Mouse (Mus musculus) olfactory bulb, adult 2 months (tissue): Measurements from ENCODE around the gene 2310030G06Rik. TPM values are rescaled to one million over a fixed set of nuclear protein-coding genes. Genes with fewer than 3 reads are reported as not detected.

ENCODE experiments used
- H3K27ac ChIP-seq: fragments of 200-500 bp; 2 replicates; pipeline ENCODE4 v1.5.1; 2012; ENCODE audit warnings: low read depth, low read length; ENCODE audit not compliant: insufficient read depth
- H3K4me1 ChIP-seq: fragments of 200-500 bp; 2 replicates; pipeline ENCODE4 v1.6.1; 2012; ENCODE audit warnings: low read length; ENCODE audit not compliant: control insufficient read depth, insufficient read depth
- H3K4me3 ChIP-seq: fragments of 200-500 bp; 2 replicates; pipeline ENCODE4 v1.5.1; 2012; ENCODE audit warnings: mild to moderate bottlenecking, low read depth, low read length, moderate library complexity; ENCODE audit not compliant: insufficient read depth
- CTCF ChIP-seq: fragments of 200-500 bp; IDR thresholded peaks from 2 replicates; pipeline ENCODE4 v1.5.1; 2012; ENCODE audit warnings: low read depth, mild to moderate bottlenecking, low read length, moderate library complexity; ENCODE audit not compliant: insufficient read depth
- POLR2A ChIP-seq: fragments of 200-500 bp; IDR thresholded peaks from 2 replicates; pipeline ENCODE4 v1.6.1; 2012; ENCODE audit warnings: mild to moderate bottlenecking, low read depth, low read length, moderate library complexity; ENCODE audit not compliant: insufficient read depth
- WGBS: fragments of 180-500 bp; shearing (Covaris S2); methylation state at CpG from one replicate; pipeline ENCODE4 v1.1.7; 2018; 5-methylcytosine and 5-hydroxymethylcytosine counted together
- polyA plus RNA-seq: library from polyadenylated mRNA; stranded (reverse); fragments of >200 nt; gene quantifications from 2 replicates; pipeline ENCODE4 v1.2.4, GENCODE M21; 2012; ENCODE audit warnings: low replicate concordance; ENCODE audit not compliant: missing spikeins, insufficient read depth, insufficient read length

Gene 2310030G06Rik
- polyA plus RNA-seq = not detected in 2 replicates

DNA sequence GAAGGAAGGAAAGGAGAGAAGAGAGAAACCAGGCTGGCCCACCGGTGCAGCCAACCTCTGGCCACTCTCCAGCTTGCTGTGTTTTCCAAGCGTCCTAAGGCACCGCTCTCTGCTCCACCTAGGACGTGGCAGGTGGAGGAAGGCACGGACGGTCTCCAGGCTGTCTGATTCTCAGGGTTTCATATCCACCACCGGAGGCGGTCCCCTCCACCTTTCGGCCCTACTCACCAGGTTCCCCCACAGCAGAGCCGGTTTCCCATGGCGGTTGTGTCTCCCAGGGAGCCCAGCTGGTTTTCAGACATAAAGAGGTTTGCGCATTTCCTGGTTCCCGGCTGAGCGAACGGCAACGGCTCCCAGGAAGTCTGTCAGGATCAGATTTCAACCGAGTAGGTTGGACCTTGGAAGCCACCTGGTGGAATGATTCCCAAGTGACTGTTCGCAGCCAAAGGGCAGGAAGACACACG is at the start of gene 2310030G06Rik:
2310030G06Rik (minus strand) TSS at position 323 of the 464 bp plus-strand sequence.
- Histone ChIP-seq H3K4me1 (peaks cover 5% of the 10 kb centered on the region; the same call in 1 of the 2 replicates), H3K27ac (no peak within 1 kb of the TSS), H3K4me3 (peak within 1 kb of the TSS; percentile 33)
- no peak for TF ChIP-seq POLR2A
- no peak for TF ChIP-seq CTCF
- WGBS = 13% methylated on average over 19 of the region's 19 CpGs

DNA sequence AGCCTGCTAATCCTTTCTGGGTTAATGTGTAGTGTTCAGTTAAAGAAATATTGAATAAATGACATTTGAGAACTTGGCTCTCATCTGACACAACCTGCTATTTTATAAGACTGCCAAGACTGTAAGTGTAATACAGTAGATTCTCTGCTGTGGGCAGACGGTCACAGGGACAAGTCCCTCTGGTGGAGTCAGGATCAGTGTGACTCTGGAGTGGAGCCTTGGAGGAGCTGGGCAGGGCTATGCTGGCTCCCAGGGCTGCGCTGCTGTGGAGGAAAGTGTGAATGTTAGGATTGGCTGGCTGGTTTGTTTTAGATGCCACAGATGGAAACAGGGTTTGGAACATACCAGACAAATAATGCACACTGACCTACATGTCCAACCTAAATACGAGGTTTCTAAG is 48.9 kb upstream of the 2310030G06Rik start:
- 89% methylated on average over 3 of the region's 3 CpGs for WGBS
- Histone ChIP-seq H3K27ac (no peak overlapping the region), H3K4me1 (no peaks in the 10 kb centered on the region), H3K4me3 (no peak overlapping the region)
- TF ChIP-seq POLR2A = no peak
- no peak for TF ChIP-seq CTCF

DNA sequence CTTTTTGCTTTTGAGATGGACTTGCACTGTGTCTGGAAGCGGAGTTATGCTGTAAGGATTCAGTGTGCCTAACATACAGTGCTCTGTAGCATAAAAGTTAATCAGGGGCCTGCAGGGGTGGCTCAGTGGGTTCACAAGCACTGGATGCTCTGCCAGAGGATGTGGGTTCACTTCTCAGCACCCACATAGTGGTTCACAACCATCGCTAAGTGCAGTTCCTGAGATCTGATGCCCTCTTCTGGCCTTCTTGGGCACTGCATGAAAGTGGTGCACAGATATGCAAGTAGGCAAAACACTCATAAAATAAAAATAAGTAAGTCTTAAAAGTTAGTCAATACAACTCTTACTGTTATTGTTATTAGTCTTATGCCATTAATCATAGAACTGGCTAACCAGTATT is 35.8 kb upstream of the 2310030G06Rik start:
- no peak overlapping the region for H3K27ac ChIP-seq
- no peak overlapping the region for H3K4me3 ChIP-seq
- TF ChIP-seq POLR2A (no peak), CTCF (peak; percentile 21; the same call in 1 of the 2 replicates)
- WGBS = 75% methylated on average over 2 of the region's 2 CpGs
- H3K4me1 ChIP-seq = no peaks in the 10 kb centered on the region

DNA sequence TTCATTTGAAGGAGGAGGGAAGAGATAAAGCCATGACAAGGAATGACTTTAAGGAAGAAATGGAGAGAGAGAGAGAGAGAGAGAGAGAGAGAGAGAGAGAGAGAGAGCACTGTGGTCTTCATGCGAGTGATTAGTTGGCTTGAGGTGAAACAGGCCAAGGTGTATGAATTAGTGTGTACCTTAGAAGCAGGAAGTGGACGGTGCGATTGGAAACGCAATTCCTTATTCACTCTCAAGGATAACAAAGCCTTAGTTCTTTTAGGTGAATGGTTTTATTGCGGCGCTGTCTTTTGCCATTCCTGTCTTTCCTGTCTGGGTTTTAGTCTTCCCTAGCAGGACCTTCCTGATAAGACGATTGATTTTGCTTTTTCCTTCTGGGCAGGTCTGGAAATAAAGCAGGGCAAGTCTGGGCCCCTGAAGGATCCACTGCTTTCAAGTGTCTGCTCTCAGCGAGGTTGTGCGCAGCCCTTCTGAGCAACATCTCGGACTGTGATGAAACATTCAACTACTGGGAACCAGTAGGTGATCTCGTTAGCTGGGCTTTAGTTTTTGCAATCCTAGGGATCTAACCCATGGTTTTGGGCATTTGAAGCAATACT is 29.9 kb upstream of the 2310030G06Rik start:
- Histone ChIP-seq H3K4me1 (no peaks in the 10 kb centered on the region), H3K27ac (no peak overlapping the region), H3K4me3 (peak overlapping the region; percentile 84)
- 69% methylated on average over 11 of the region's 11 CpGs for WGBS
- TF ChIP-seq CTCF (no peak), POLR2A (no peak)

DNA sequence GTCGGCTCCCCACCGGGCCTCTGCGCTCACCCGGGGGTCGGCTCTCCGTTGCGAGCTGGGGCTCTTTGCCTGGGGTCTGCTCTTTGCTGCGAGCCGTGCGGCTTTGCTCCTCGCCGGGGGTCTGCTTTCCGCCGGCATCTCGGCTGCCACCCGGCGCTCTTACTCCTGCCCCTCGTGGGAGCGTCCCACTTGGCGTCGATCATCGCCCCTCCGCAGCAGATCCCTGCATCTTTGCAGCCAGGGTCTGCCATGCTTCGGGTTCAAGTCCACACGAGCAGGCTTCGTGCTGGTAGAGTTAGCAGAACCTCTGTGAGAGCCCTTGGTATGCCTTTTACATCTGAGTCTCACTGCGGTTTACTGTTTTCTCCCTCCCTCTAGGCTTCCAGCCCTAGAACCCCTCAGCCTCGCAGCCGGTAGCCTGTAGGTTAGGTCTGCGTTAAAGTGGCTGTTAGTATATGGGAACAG is 29.4 kb upstream of the 2310030G06Rik start:
- WGBS = under 1% methylated on average over 30 of the region's 30 CpGs
- Histone ChIP-seq H3K4me1 (no peaks in the 10 kb centered on the region), H3K4me3 (peak overlapping the region; percentile 84), H3K27ac (no peak overlapping the region)
- TF ChIP-seq POLR2A (no peak), CTCF (no peak)

DNA sequence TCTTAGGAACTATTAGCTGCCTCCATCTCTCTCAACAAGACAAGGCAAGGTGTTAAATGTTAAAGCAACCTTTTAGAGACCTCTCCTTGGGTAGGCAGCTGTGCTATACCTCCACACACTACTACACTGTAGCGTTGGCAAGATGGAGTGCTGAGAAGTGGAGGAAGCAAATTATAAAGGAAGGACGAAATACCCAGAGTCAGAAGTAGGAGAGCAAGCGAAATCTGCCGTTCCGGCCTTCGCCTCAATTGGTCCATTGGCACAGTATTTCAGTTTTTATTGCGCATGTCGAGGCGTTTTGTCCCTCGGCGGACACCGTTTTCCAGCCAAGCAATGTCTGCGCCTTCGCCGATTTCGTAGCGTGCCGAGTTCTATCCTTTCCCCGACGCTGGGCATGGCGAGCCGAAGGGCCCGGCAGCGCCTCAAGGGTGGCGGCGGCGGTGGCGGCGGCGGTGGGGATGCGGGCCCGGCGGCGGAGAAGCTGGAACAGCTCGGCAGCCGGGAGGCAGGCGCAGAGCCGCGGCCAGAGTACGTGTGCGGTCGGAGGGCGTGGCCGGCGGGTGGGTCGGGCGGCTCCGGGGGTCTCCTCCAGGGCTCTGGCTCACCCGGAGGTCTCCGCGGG is 28.8 kb upstream of the 2310030G06Rik start, which contains the start of the genes Alg9 and 1110032A03Rik:
Alg9 (plus strand) TSS at position 29 of the 622 bp plus-strand sequence.
1110032A03Rik (minus strand) TSS at position 530 of the 622 bp plus-strand sequence.
- no peaks in the 10 kb centered on the region for H3K4me1 ChIP-seq
- WGBS = under 1% methylated on average over 49 of the region's 51 CpGs
- TF ChIP-seq CTCF = no peak

DNA sequence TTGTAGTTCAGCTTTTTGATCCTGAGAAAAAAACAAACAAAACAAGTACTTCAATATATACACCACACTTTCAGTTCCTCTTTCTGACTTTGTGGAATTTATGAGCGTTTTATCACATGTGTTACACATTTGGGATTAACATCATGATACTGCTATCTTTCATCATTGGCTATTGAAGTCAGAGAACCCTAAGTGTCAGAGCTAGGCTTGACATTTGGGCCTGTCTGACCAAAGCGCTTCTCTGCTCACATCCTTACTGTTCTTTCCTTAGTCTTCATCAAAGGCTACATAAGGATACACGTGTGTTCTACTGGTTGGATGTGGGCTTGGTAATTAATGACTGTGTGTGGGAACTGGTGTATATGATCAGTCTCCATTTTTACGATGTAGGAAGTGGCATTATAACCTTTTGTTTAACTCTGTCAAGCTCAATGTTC is 27.7 kb upstream of the 2310030G06Rik start:
- Histone ChIP-seq H3K27ac (no peak overlapping the region), H3K4me3 (no peak overlapping the region), H3K4me1 (no peaks in the 10 kb centered on the region)
- TF ChIP-seq CTCF = no peak
- 58% methylated on average over 4 of the region's 4 CpGs for WGBS

More for the DNA sequence above, 28.8 kb upstream of the 2310030G06Rik start, which contains the start of the genes Alg9 and 1110032A03Rik:
- Histone ChIP-seq H3K27ac (peak within 1 kb of the TSS; percentile 66), H3K4me3 (peak within 1 kb of the TSS; percentile 84)

DNA sequence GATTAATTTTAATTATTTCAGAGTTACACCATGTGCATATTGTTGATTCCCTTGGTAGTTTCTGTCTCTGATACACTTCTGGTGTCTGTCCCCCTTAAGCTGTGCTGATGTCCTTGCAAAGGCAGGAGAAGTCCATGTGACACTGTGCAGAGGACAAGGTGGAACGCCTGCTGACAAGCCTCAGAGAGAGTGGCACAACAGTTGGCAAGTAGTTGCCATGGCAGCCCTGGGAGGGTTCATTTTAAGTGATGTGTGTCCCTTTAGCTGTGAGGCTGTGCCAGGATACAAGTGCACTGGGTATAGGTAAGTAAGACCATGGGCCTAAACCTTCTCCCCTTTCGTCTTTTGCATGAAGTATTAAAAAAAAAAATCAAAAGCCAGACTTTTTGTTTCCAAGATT is 23.7 kb upstream of the 2310030G06Rik start:
- WGBS = 73% methylated on average over 2 of the region's 2 CpGs
- TF ChIP-seq POLR2A (no peak), CTCF (no peak)
- H3K4me1 ChIP-seq = peaks cover 3% of the 10 kb centered on the region; the same call in 1 of the 2 replicates
- no peak overlapping the region for H3K4me3 ChIP-seq
- H3K27ac ChIP-seq = no peak overlapping the region
